Mouse (Mus musculus): ENCODE measurements around the gene Kyat1.
A peak's percentile ranks its signal among the peaks of the same experiment; 100 is the strongest.
"Not testable (repeated sequence)": the region's sequence is repeated elsewhere in the genome, so short reads cannot be mapped to it uniquely, and the experiment has no call there.

Kyat1 gene

DNA sequence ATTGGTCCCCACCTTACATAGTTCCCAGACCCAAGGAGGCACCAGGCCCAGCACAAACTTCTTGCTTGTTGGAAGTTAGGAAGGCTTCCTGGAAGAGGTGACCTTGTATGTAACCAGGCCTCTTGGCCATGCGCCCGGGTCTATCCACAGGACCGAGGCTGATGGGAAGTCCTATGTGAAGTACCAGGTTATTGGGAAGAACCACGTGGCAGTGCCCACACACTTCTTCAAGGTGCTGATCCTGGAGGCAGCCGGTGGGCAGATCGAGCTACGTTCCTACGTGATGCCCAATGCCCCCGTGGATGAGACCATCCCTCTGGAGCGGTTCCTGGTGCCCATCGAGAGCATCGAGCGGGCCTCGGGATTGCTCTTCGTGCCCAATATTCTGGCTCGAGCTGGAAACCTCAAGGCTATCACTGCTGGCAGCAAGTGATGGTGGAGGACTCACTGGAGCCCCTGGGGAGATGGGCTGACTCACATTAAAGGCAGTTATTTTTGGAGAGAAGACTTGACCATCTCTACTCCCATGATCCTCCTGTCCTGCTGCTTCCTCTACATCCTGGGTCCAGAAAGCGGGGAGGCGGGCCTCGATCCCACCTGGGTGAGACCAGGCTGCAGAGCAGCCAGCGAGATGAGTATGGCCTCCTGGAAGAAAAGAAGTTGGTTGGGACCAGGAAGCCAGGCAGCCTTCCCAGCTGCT lies 32.0 kb downstream of the Kyat1 start:
- DNase-seq (ENCODE audit: low read depth, low spot score): no peak

DNA sequence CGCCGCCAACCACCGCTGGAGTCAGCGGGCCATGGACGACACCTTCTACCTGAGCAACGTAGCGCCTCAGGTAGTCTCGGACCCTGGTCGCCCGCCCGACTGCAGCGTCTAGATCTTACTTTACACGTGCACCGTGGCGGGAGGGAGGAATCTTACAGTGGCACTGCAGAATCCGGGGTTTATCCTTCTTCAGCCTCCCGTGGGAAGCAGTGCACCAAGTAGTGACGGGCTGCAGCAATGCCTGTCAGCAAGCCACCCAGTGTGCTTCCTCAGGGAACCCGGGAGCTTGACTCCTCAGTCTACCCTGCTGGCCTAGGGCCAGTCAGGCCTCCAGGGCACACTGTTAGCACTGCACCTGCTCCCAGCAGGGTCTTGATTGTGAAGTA lies 33.7 kb downstream of the Kyat1 start:
- no peak for DNase-seq (ENCODE audit: low read depth, low spot score)

DNA sequence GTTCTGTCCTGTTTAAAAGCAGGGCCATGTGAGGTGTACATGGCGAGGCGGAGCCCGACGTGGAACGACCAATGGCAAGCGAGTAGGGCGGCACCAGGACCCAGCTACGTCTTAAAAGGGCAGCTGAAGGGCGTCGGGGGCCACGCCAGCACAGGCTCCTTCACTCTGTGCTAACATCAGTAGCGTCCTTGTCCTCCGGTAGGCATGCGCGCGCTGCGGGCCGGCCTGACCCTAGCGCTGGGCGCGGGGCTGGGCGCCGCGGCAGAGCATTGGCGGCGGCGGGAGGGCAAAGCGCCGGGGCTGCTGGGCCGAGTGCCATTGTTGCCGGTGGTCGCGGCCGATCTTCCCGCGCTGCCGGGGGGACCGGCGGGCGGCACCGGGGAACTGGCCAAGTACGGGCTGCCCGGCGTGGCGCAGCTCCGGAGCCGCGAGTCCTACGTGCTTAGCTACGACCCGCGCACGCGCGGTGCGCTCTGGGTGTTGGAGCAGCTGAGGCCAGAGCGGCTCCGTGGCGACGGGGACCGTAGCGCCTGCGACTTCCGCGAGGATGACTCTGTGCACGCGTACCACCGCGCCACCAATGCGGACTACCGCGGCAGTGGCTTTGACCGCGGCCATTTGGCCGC lies 34.2 kb downstream of the Kyat1 start, which contains the start of gene Endog:
TSS of gene Endog (plus strand) at position 123 of the 626 bp plus-strand sequence.
- DNase-seq (ENCODE audit: low read depth, low spot score): peak; percentile 89

DNA sequence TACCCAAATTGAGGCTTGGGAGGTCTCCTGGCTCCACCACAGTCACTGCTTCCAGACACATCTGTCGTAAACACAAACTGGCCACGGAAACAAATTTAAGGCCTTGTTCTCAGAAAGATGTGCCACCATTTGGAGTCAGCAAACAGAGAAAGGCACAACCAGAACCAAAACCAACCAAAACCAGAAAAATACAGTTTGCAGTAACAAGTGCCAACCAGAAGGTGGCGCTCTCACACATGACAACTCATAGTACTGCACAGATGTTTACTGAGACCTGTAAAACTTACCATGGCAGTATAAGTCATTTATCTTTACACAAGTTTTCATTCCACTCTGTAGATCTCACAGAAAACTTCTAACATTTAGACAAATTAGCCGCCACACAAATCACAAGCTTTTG lies 39.0 kb downstream of the Kyat1 start:
- peak; percentile 89 for DNase-seq (ENCODE audit: low read depth, low spot score)

DNA sequence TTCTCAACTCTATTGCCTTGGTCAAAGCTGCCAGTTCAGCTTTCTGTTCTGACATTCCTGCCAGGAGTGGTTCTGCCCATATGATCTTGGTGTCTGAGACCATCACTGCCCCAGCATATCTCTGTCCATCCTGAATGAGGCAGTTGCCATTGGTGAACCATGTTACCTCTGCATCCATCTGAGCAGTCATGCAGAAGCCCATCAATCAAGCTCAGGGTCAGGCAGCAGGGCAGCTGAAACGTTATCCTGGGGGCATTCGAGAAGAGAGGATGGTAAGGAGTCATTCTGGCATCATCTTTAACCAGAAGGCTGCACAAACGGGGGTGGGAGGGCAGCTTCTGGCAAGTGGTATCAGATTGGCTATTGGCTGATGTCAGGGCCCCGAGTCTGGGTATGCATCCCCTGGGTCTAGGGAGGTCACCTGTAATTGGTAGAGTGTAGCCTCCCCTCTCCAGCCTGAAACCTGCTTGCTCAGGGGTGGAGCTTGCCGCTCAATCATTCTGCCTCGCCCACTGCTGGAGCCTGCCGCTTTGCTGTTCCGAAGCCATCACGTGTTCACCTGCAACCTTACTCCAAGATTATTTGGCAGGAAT lies 41.2 kb downstream of the Kyat1 start:
- DNase-seq (ENCODE audit: low read depth, low spot score): no peak

DNA sequence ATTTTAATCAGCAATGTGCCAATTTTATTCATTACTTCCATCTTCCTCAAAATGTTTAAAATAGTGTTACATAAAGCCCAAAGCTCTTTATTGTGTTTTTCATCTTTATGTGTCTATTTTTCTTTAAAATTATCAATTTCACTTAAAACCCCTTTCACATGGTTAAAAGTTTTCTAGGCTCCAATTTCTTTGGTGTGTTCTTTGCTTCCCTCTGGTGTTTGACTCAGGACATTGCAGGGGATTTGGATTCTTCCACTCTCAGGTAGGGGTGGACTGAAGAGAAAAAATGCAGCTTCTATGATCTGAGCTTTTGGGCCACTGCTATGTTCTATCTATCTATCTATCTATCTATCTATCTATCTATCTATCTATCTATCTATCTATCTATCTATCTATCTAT lies 43.8 kb downstream of the Kyat1 start:
- DNase-seq (ENCODE audit: low read depth, low spot score): peak; percentile 69

DNA sequence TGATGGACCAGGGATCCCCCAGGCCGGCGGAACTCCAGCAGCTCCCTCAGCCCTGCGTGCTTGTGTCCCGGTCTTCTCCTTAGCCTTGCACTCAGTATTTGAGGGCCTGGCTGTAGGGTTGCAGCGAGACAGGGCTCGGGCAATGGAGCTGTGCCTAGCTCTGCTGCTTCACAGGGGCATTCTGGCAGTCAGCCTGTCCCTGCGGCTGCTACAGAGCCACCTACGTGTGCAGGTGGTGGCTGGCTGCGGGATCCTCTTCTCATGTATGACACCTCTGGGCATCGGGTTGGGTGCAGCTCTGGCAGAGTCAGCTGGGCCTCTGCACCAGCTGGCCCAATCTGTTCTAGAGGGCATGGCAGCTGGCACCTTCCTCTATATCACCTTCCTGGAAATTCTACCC lies 45.8 kb downstream of the Kyat1 start:
- not testable (repeated sequence) for DNase-seq (ENCODE audit: low read depth, low spot score)

DNA sequence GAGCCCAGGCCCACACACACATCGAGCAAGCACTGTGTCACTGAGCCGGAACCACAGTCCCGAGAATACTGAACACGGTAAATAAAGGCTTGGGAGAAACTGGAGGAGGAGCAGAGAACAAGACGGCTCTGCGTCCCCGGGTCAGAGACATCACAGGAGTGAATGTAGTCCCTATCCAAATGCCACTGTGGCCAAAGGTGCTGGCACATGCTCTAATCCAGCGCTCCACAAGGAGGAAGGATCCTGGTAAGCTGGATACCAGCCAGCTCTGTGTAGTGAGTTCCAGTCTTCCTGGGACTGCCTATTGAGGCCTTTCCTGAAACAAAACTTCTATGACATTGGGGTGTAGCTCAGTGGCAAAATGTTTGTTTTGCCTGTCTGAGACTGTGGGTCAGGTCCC lies 53.0 kb downstream of the Kyat1 start:
- no peak for DNase-seq (ENCODE audit: low read depth, low spot score)

DNA sequence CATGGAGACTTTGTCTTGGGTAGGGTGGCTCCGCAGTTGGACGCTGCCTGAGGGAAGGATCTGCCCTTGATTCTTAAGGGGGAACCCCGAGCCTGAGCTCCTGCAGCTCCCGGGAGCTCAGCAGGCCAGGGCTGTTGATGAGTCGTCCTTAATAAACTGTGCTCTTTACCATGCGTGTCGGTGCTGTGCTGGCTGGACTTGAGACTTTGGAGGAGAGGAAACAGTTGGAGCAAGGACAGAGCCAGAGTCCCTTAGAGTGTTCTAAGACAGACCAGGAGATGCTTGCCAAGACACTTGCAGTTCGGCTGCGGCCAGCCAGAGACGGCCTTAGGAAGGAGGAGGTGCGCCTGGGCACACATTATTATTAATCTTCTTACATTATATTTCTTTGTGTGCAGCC lies 53.8 kb downstream of the Kyat1 start:
- DNase-seq (ENCODE audit: low read depth, low spot score): no peak

DNA sequence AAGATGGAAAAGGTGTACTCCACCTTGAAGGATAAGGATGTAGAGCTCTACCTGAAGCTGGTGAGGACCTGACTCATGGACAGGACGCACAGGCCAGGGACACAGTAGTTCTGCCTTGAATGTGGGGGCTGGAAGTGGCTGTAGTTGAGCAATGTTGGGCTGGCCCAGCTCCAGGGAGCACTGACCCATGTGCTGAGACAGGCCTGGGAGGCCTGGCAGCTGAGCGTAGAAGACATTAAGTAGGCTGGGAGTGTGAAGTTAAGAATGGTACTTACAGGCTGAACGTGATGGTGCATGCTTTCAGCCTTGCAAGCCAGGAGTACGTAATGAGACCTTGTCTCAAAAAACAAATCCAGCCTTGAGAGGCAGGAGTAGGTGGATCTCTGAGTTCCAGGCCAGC lies 58.2 kb downstream of the Kyat1 start:
- no peak for DNase-seq (ENCODE audit: low read depth, low spot score)

DNA sequence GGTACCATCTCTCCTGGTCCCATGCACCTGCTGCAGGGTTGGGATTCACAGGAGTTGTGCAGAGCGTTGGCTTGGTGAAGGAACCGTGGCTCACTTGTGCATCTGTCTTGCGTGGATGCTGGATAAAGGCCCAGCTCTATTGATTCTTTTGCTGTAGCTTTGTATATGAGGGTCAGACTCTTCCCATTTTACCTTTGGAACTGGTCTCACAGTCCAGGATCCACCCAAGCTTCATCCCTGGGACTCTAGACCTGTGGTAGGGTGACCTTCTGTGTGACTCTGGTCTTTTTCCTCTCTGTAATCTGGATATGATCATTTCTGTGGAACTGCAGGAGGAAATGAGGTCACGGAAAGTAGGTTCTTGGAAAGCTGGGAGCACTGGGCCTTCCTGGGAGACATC lies 61.2 kb downstream of the Kyat1 start:
- DNase-seq (ENCODE audit: low read depth, low spot score): no peak

DNA sequence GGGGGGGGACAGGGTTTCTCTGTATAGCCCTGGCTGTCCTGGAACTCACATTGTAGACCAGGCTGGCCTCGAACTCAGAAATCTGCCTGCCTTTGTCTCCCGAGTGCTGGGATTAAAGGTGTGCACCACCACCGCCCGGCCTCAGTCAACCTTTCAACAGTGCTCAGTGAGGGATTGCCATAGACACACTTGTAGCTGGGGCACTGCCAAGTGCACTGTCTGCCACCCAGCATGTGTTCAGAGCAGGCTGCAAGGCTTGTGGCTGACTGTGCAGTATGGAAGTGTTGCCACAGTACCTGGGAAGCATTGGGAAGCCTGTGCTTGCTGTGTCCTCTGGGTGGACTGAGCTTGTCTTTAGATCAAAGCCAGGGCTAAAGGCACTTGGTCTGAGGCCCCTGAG lies 65.6 kb downstream of the Kyat1 start:
- DNase-seq (ENCODE audit: low read depth, low spot score): not testable (repeated sequence)

DNA sequence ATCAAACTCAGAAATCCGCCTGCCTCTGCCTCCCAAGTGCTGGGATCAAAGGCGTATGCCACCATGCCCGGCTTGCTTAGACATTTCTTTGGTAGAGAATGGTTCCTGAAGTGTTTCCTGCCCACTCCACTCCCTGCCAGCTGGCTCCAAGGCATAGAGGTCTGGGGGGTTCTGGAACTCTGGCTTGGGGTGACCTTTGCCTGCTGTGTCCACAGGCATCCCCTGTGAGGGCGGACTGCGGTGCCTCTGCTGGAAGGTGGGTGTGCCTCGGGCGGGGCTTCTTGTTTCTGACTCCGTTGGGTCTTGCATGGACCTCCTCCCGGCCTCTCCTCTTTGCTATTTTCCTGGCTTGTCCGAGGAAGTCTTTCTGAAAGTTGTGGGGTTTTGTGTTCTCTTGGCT lies 69.2 kb downstream of the Kyat1 start:
- no peak for DNase-seq (ENCODE audit: low read depth, low spot score)

Measured in ZHBTc4 (cell line).